Mouse (Mus musculus) neural tube, embryonic 13.5 days (tissue): ENCODE results near the gene Avil. TPM values are rescaled to one million over a fixed set of nuclear protein-coding genes. Genes with fewer than 3 reads are reported as not detected.

Experiments used
- ATAC-seq: fragments of 200-750 bp; cut with Nextera tagmentation; 2 replicates; pipeline ENCODE4 v1.8.0; 2017; ENCODE audit warnings: low read depth, mild to moderate bottlenecking, moderate TSS enrichment, moderate library complexity
- H3K27ac ChIP-seq: fragments of 300-500 bp; sonication (generic); replicated peaks from 2 replicates; pipeline ENCODE4 v1.5.1; 2015; ENCODE audit warnings: moderate library complexity, mild to moderate bottlenecking, inconsistent platforms
- H3K27me3 ChIP-seq: fragments of 300-500 bp; sonication (generic); 2 replicates; pipeline ENCODE4 v1.6.1; 2015; ENCODE audit warnings: mild to moderate bottlenecking, inconsistent platforms
- H3K36me3 ChIP-seq: fragments of 300-500 bp; sonication (generic); 2 replicates; pipeline ENCODE4 v1.6.1; 2015; ENCODE audit warnings: mild to moderate bottlenecking, inconsistent platforms
- H3K4me1 ChIP-seq: fragments of 300-500 bp; sonication (generic); replicated peaks from 2 replicates; pipeline ENCODE4 v1.6.1; 2015; ENCODE audit warnings: inconsistent platforms
- H3K4me2 ChIP-seq: fragments of 300-500 bp; sonication (generic); 2 replicates; pipeline ENCODE4 v1.6.1; 2015; ENCODE audit warnings: inconsistent platforms, mild to moderate bottlenecking, moderate library complexity
- H3K4me3 ChIP-seq: fragments of 300-500 bp; sonication (generic); 2 replicates; pipeline ENCODE4 v1.5.1; 2015; ENCODE audit warnings: mild to moderate bottlenecking, inconsistent platforms
- H3K9ac ChIP-seq: fragments of 300-500 bp; sonication (generic); 2 replicates; pipeline ENCODE4 v1.6.1; 2015; ENCODE audit warnings: moderate library complexity, mild to moderate bottlenecking, inconsistent platforms
- H3K9me3 ChIP-seq: fragments of 300-500 bp; sonication (generic); 2 replicates; pipeline ENCODE4 v1.6.1; 2016; ENCODE audit warnings: inconsistent platforms
- WGBS: fragments of 180-500 bp; shearing (Covaris S2); methylation state at CpG from one replicate; pipeline ENCODE4 v1.1.7; 2015; 5-methylcytosine and 5-hydroxymethylcytosine counted together
- polyA plus RNA-seq: library from polyadenylated mRNA; unstranded; fragments of >200 nt; fragmentation: Nextera tagmentation; extraction: Ambion mirVana; gene quantifications from 2 replicates; pipeline ENCODE4 v1.2.1, GENCODE M21; 2015

Avil gene
- polyA plus RNA-seq, 1 experiment from 2014 or later, result 36.0 TPM

- Histone ChIP-seq H3K27me3 (no peaks in the 10 kb centered on the region), H3K4me2 (peak overlapping the region; percentile 69), H3K4me3 (0 out of 2 replicates have a peak overlapping the region, but pooled peaks have one; percentile 3), H3K9ac (peak overlapping the region; percentile 52), H3K9me3 (no peaks in the 10 kb centered on the region), H3K27ac (peak overlapping the region; percentile 61), H3K4me1 (peaks cover 89% of the 10 kb centered on the region), H3K36me3 (no peaks in the 10 kb centered on the region)
- no peak for ATAC-seq
- 42% methylated on average over 5 of the region's 5 CpGs for WGBS
These were observed 16.1 kb upstream of the Avil start for GRCm38 (mm10) chr10:126984189-126985004.

GRCm38 (mm10) chr10:126985127-126985526 is 15.4 kb upstream of the Avil start:
- Histone ChIP-seq H3K9me3 (no peaks in the 10 kb centered on the region), H3K9ac (no peak overlapping the region), H3K4me2 (peak overlapping the region; percentile 69; the same call in 1 of the 2 replicates), H3K27ac (peak overlapping the region; percentile 54), H3K4me1 (peaks cover 89% of the 10 kb centered on the region), H3K27me3 (no peaks in the 10 kb centered on the region), H3K4me3 (no peak overlapping the region), H3K36me3 (no peaks in the 10 kb centered on the region)
- no peak for ATAC-seq
- WGBS, result 75% methylated on average over 4 of the region's 4 CpGs

GRCm38 (mm10) chr10:126985579-126985978 is 14.9 kb upstream of the Avil start:
- Histone ChIP-seq H3K9ac (no peak overlapping the region), H3K27me3 (no peaks in the 10 kb centered on the region), H3K4me1 (peaks cover 89% of the 10 kb centered on the region), H3K4me3 (no peak overlapping the region), H3K36me3 (no peaks in the 10 kb centered on the region), H3K9me3 (no peaks in the 10 kb centered on the region), H3K4me2 (no peak overlapping the region), H3K27ac (no peak overlapping the region)
- WGBS, result 96% methylated on average over 9 of the region's 9 CpGs
- ATAC-seq, result no peak

- WGBS, result 45% methylated on average over 4 of the region's 4 CpGs
- Histone ChIP-seq H3K4me1 (peaks cover 89% of the 10 kb centered on the region), H3K9me3 (no peaks in the 10 kb centered on the region), H3K9ac (peak overlapping the region; percentile 49; the same call in 1 of the 2 replicates), H3K4me2 (peak overlapping the region; percentile 20), H3K27me3 (no peaks in the 10 kb centered on the region), H3K4me3 (no peak overlapping the region), H3K27ac (peak overlapping the region; percentile 80), H3K36me3 (no peaks in the 10 kb centered on the region)
- ATAC-seq, result peak; percentile 28; the same call in 1 of the 2 replicates
These were observed 14.0 kb upstream of the Avil start for GRCm38 (mm10) chr10:126986541-126986961.

- Histone ChIP-seq H3K36me3 (peaks cover 5% of the 10 kb centered on the region), H3K9ac (peak overlapping the region; percentile 49; the same call in 1 of the 2 replicates), H3K4me2 (peak overlapping the region; percentile 20; the same call in 1 of the 2 replicates), H3K27ac (peak overlapping the region; percentile 80), H3K9me3 (no peaks in the 10 kb centered on the region), H3K4me3 (no peak overlapping the region), H3K4me1 (peaks cover 87% of the 10 kb centered on the region), H3K27me3 (no peaks in the 10 kb centered on the region)
- 61% methylated on average over 8 of the region's 8 CpGs for WGBS
- no peak for ATAC-seq
These were observed 13.1 kb upstream of the Avil start for GRCm38 (mm10) chr10:126987183-126988118.

GRCm38 (mm10) chr10:126988513-126989165 is 11.9 kb upstream of the Avil start:
- no peak overlapping the region for H3K4me2 ChIP-seq

GRCm38 (mm10) chr10:126990313-126991056 is 10.0 kb upstream of the Avil start:
- Histone ChIP-seq H3K27ac (0 out of 2 replicates have a peak overlapping the region, but pooled peaks have one; percentile 23), H3K4me2 (no peak overlapping the region), H3K9me3 (no peaks in the 10 kb centered on the region), H3K9ac (peak overlapping the region; percentile 23; the same call in 1 of the 2 replicates), H3K36me3 (peaks cover 35% of the 10 kb centered on the region), H3K4me1 (peaks cover 58% of the 10 kb centered on the region), H3K27me3 (no peaks in the 10 kb centered on the region), H3K4me3 (no peak overlapping the region)
- ATAC-seq, result peak; percentile 37; the same call in 1 of the 2 replicates
- 57% methylated on average over 7 of the region's 7 CpGs for WGBS

More at GRCm38 (mm10) chr10:126988513-126989165, 11.9 kb upstream of the Avil start:
- Histone ChIP-seq H3K27ac (peak overlapping the region; percentile 28; the same call in 1 of the 2 replicates), H3K27me3 (no peaks in the 10 kb centered on the region), H3K9ac (0 out of 2 replicates have a peak overlapping the region, but pooled peaks have one; percentile 17), H3K9me3 (no peaks in the 10 kb centered on the region), H3K4me1 (peaks cover 75% of the 10 kb centered on the region), H3K4me3 (no peak overlapping the region), H3K36me3 (peaks cover 17% of the 10 kb centered on the region)
- 72% methylated on average over 5 of the region's 5 CpGs for WGBS
- ATAC-seq, result no peak

- no peaks in the 10 kb centered on the region for H3K27me3 ChIP-seq
- H3K9ac ChIP-seq, result no peak overlapping the region
- ATAC-seq, result no peak
- H3K4me2 ChIP-seq, result no peak overlapping the region
- peaks cover 43% of the 10 kb centered on the region for H3K36me3 ChIP-seq
- no peak overlapping the region for H3K4me3 ChIP-seq
- H3K4me1 ChIP-seq, result peaks cover 46% of the 10 kb centered on the region
- no peak overlapping the region for H3K27ac ChIP-seq
- H3K9me3 ChIP-seq, result no peaks in the 10 kb centered on the region
- WGBS, result 20% methylated on average over 3 of the region's 3 CpGs
These were observed 8.8 kb upstream of the Avil start for GRCm38 (mm10) chr10:126991676-126992075.

GRCm38 (mm10) chr10:126993621-126994020 is 6.9 kb upstream of the Avil start:
- no peak for ATAC-seq
- peaks cover 26% of the 10 kb centered on the region for H3K4me1 ChIP-seq
- no peak overlapping the region for H3K4me3 ChIP-seq
- no peaks in the 10 kb centered on the region for H3K9me3 ChIP-seq
- H3K9ac ChIP-seq, result no peak overlapping the region
- H3K27ac ChIP-seq, result no peak overlapping the region
- 90% methylated on average over 3 of the region's 3 CpGs for WGBS
- H3K27me3 ChIP-seq, result no peaks in the 10 kb centered on the region
- H3K36me3 ChIP-seq, result peaks cover 58% of the 10 kb centered on the region
- H3K4me2 ChIP-seq, result no peak overlapping the region

GRCm38 (mm10) chr10:126997340-126998113 is 3.0 kb upstream of the Avil start:
- Histone ChIP-seq H3K9ac (no peak overlapping the region), H3K9me3 (no peaks in the 10 kb centered on the region), H3K27me3 (no peaks in the 10 kb centered on the region), H3K4me3 (no peak overlapping the region), H3K27ac (no peak overlapping the region), H3K4me2 (no peak overlapping the region), H3K36me3 (peaks cover 72% of the 10 kb centered on the region), H3K4me1 (no peaks in the 10 kb centered on the region)
- no peak for ATAC-seq
- WGBS, result 82% methylated on average over 13 of the region's 13 CpGs
